Mouse (Mus musculus) kidney, postnatal 4 days (tissue): ENCODE measurements at regions not wholly inside any gene's neighbourhood (a gene's known extent, or its start where the extent isn't known, plus 50 kb on each side); places are given as distances from the start of the nearest gene placed in this dataset.

ENCODE experiments used
- DNase-seq, 2 experiments: peaks; one replicate each; pipeline ENCODE4 v3.0.0; 2021; ENCODE audit warnings: mixed read lengths in 2 of 2

GRCm38 (mm10) chr3:15205266-15206229, 126.6 kb downstream of the Gm9733 start:
- DNase-seq, result no peak

GRCm38 (mm10) chr3:15212357-15212756, 119.7 kb downstream of the Gm9733 start:
- no peak for DNase-seq

GRCm38 (mm10) chr3:15217591-15217990, 114.5 kb downstream of the Gm9733 start:
- no peak for DNase-seq

- no peak for DNase-seq
These were observed 112.8 kb downstream of the Gm9733 start for GRCm38 (mm10) chr3:15219275-15219674.

- no peak for DNase-seq
These were observed 108.8 kb downstream of the Gm9733 start for GRCm38 (mm10) chr3:15223266-15223665.

- no peak for DNase-seq
These were observed 107.7 kb downstream of the Gm9733 start for GRCm38 (mm10) chr3:15224452-15224851.

- DNase-seq, result no peak
These were observed 103.5 kb downstream of the Gm9733 start for GRCm38 (mm10) chr3:15228641-15229040.

GRCm38 (mm10) chr3:15230204-15230603, 101.9 kb downstream of the Gm9733 start:
- no peak for DNase-seq

GRCm38 (mm10) chr3:15231433-15231832, 100.7 kb downstream of the Gm9733 start:
- no peak for DNase-seq

GRCm38 (mm10) chr3:15237817-15238432, 94.2 kb downstream of the Gm9733 start:
- DNase-seq, result no peak

GRCm38 (mm10) chr3:15242388-15242787, 89.7 kb downstream of the Gm9733 start:
- DNase-seq, result no peak

GRCm38 (mm10) chr3:15243584-15243983, 88.5 kb downstream of the Gm9733 start:
- no peak for DNase-seq

GRCm38 (mm10) chr3:15244999-15245398, 87.1 kb downstream of the Gm9733 start:
- peak; percentile 17 to 44 for DNase-seq
